Mouse (Mus musculus) liver, postnatal 0 days (tissue): Measurements from ENCODE around the gene Slc22a14.

Experiments used
- CTCF ChIP-seq: sonication (generic); IDR thresholded peaks from 2 replicates; pipeline ENCODE4 v1.5.1; 2016; ENCODE audit warnings: antibody characterized with exemption, low read depth
- EP300 ChIP-seq: IDR thresholded peaks from 2 replicates; pipeline ENCODE4 v1.6.1; 2016; ENCODE audit warnings: antibody characterized with exemption, low read depth, mild to moderate bottlenecking

DNA sequence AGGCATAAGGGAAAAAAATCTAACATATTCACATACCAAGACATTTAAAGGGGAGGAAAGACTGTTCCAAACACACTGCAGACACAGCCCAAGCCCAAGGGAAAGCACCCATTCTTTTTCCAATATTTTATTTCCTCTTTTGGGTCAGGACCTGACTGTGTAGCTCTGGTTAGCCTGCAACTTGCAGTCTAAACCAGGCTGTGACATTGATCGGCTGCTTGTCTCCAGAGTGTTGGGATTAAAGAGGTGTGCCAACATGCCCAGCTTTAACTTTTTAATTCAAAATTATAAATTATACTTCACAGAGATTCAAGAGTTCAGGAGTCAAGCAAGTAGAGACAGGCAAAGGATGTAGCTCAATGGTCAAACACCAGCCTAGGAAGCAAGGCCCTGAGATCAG lies 110.3 kb downstream of the Slc22a14 start:
- no peak for TF ChIP-seq CTCF
- TF ChIP-seq EP300: no peak
